Mouse (Mus musculus): ENCODE data around the gene Tbl3.
"Not testable (repeated sequence)": the region's sequence is repeated elsewhere in the genome, so short reads cannot be mapped to it uniquely, and the experiment has no call there.

Tbl3 gene

DNA sequence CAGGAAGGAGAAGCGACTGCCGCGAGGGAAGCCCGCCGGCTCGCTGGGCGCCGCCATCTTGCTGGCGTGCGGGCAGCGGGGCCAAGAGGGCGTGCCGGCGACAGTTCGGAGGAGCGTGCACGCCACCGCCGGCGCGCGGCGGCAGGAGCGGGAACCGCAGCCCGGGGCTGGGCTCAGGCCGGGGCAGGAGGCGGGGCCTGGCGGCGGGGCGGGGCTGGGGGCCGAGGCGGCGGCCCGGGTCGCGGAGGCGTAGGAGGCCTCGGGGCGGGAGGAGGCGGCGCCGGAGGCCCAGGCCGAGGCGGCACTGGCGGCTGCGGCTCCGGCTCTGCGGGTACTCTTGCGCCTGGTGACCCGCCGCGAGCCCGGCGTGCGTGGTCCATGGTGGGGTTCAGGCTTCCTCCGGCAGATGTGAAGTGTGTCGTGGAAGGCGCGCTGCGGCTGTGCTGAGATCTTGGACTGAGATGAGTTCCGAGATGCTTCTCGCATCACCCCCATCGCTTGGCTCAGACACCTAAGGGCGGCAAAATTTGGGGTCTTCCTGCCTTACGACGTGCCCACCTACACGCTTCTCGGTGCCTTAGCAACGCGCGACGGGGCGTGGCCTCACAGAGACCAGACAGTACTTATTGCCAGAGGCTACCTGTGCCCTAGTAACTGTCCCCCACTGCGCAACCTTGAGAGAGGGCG is 11.3 kb downstream of the Tbl3 start, which contains the start of the genes Gfer and Noxo1:
Gfer (minus strand) TSS at position 146 of the 687 bp plus-strand sequence.
Noxo1 (plus strand) TSS at position 224 of the 687 bp plus-strand sequence.
- in situ Hi-C loops (cut with MboI): no loop called here

DNA sequence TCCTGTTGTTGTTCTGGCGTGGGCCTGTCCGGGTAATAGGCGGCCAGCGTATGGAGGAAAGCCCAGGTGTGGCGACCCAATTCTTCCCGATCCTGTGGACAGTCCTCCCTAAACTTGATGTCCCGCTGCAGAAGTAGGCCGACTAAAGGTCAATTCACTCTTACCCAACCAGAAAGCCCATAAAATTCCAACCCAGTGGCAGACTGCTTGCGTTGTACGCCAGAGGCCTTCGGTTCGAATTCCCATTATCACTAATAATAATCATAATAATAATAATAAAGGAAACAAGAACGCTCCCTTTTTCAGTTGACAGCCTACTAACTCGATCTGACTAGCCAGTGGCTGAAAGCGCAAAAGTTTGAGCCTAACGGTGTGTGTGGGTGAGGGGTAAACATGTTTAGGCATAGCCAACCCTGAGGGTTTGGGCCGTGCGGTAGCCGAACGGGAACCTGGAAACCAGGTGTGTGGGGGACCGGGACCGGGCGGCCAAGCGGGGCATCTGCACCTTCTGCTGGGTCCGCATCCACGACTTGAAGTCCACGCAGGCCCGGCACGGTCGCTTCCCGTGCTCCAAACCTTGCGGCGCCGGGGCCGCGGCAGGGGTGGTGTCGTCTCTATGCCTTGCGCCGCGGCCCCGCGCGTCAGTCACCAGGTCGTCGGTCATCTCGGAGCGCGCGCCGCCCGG is 12.0 kb downstream of the Tbl3 start:
- in situ Hi-C loops (cut with MboI): no loop called here

DNA sequence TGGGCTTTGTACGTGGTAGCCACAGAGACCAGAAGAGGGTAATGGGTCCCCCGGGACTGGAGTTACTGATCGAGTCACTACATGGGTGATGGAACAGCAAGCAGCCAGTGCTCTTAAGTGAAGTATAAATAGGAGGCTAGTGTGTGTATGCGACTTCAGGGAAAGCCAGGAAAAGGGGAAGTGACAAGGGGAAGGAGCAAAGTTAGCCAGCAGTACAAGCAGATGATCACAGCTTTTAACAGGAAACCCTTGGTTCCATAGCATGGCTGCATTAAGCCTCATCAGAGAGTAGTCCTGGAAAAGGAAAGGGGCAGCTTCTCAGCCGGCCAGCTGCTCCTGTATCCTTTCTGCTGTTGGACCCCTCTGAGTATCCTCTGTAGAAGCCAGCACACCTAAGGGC is 15.1 kb downstream of the Tbl3 start:
- in situ Hi-C loops (cut with MboI): no loop called here

DNA sequence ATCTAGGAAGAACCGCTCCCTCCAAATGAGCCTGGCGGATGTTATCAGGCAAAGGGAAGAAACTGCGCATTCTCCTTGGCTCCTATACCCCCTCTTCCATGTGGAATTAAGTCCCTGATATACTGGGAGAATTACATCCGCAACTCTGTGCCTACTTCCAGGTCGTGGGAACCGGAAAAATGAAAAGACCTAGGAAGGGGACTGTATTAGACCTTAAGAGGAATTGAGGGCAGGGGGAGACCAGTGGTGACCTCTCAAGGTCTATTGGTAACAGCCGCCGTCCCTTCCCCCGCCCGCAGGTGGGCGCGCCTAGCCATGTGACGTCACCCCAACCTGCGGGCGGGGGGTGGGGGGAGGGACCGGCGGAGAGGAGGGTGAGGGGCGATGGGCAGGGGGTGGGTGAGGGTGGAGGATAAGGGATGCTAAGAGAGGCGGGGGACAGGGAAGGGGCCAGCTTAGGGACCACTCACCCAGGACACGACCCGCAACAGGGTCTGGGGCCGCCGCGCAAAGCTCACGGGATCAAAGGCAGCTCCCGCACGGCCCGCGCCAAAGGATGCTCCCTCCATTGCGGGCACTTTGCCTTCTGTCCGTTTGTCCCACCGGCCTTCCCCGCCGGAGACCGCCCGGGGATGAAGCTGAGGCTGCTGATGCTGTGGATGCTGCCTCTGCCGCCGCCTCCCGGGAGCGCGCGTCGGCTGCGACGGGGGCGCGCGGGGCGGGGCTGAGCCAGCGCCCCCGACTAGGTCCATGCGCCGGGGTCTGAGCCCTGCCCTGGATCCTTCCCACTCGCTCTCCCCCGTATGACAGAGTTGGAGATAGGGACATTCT is 18.0 kb downstream of the Tbl3 start, which contains the start of gene Syngr3:
Syngr3 (minus strand) TSS at position 705 of the 831 bp plus-strand sequence.
- in situ Hi-C loops (cut with MboI): no loop called here

DNA sequence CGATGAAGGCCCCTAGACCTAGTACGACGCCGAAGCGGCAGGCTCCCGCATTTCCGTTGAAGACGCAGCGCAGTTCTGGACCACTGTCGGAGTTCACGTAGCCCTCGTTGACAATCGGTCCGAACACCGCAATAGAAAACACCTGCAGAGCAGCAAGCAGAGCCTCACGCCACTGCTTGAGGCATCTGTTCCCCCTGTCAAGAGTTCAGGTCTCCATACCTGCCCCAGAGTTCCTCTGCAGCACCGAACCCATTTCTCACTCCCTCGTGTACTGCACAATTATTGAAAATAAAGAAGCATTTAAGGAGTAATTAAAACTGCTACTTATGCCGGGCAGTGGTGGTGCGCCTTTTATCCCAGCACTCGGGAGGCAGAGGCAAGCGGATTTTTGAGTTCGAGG is 19.9 kb downstream of the Tbl3 start:
- in situ Hi-C loops (cut with MboI): no loop called here

DNA sequence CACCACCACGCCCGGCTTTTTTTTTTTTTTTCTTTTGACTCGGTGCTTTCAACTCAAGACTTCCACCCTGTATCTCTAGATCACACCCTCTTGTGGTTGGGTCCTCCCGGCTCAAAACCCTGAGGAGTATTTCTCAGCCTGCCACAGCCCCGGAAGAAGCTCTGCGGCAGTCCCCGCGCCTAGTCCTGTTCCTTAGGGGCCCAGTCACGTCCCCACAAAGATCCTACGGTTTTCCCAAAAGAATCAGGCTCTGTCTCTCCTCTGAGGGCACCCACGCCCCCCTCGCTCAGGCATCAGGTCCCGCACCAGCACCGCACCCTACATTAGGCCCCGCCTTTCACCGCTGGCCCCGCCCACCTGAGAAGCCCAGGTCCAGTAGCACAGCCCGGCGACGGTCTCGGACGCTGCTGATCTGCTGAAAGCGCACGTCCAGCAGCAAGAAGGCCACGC is 20.3 kb downstream of the Tbl3 start:
- in situ Hi-C loops (cut with MboI): no loop called here

DNA sequence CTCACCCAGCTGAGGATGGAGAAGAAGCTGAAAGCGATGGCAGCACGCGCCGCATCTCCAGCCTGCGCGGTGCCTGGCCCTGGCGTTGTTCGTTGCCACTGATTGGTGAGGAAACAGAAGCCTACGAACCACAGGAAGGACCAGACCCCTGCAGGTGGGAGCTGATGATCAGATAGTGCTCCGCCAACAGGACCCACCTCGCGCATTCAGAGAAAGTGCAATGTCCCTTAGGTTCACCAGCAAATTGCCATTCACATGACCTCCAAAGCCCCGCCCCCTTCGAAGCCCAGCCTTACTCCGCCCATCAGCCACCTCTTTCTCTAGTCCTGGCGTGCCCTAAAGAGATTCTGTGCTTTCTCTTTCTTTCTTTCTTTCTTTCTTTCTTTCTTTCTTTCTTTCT is 20.9 kb downstream of the Tbl3 start:
- in situ Hi-C loops (cut with MboI): no loop called here

DNA sequence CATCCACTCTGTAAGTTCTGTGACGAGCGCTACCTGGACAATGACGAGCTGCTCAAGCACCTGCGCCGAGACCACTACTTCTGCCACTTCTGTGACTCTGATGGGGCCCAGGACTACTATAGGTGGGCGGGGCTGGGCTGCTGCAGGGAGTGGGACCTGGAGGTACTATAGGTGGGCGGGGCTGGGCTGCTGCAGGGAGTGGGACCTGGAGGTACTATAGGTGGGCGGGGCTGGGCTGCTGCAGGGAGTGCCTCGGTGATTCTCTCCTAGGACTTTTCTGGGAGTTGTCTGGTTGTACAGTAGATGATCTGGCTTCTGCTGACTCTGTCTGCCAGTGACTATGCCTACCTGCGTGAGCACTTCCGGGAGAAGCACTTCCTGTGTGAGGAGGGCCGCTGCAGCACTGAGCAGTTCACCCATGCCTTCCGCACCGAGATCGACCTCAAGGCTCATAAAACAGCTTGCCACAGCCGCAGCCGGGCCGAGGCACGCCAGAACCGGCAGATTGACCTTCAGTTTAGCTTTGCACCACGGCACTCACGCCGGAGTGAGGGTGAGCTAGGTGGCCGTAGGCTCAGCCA is 29.9 kb downstream of the Tbl3 start:
- in situ Hi-C loops (cut with MboI): no loop called here

DNA sequence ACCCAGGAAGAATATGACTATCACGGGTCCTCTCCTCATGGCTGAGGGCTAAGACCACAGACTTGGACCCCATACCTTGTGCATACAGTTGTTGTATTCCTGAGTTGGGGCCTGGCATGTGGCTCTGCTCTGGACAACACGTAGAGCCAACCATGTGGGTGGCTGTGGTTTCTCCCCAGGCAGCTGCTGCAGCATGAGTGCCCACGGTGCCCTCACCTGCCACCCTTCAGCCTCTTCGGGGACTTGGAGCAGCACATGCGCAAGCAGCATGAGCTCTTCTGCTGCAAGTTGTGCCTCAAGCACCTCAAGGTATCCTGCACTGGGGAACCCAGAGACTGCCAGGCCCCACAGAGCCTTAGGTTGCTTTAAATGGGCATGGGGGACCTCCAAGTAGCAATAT is 30.6 kb downstream of the Tbl3 start:
- in situ Hi-C loops (cut with MboI): no loop called here

DNA sequence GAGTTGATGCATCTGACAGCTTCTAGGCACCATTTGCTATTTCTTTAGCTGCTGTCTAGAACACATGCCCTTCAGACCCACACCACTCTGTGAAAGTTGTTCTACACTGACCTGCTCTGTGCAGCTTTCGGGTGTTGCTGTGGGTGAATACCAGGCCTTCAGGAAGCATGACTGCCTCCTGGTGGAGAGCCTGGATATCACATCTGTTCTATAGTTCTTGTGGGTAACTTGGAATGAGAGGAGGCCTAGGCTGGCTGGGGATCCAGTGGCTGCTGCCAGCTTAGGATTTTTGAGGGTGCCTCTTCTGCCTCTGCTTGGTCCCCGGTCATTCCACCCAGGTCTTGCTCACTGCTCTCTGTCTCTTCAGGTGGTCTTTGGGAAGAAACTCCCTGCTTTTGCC is 31.3 kb downstream of the Tbl3 start:
- in situ Hi-C loops (cut with MboI): no loop called here

DNA sequence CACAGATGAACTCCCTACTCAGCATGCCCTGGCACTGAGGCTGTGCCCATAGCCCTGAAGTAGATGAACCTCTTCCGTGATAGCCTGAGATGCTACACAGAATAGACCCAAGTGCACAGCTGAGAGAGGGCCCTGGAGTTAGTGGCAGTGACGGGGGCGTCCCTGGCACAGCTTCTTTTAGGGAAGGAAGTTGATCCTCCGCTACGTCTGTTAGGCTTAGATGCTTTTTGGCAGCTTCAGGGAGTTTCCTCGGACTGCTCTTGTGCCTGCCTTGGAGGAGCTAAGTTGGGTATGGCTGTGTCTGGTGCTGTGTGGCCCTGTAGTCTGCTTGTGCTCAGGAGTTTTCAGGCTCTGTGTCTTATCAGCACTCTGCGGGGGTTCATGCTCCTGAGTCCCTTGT is 33.2 kb downstream of the Tbl3 start:
- in situ Hi-C loops (cut with MboI): no loop called here

DNA sequence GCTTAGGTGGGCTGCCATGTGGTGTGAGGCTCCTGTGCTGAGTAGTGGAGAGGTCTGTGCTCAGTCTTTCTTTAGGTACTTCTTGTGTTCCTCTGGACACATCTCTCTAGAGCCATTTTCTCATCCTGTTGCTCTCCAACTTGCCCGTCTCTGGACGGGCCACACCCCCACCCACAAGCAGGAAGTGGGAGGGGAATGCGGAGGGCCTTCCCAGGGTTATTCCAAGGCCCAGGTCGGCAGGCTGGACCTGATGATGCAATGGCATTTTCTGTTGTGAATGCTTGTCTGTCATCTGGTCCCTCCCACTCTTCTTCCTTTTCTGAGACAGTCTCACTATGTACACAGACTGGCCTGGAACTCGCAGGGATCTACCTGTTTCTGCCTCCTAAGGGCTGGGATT is 35.3 kb downstream of the Tbl3 start:
- in situ Hi-C loops (cut with MboI): no loop called here

DNA sequence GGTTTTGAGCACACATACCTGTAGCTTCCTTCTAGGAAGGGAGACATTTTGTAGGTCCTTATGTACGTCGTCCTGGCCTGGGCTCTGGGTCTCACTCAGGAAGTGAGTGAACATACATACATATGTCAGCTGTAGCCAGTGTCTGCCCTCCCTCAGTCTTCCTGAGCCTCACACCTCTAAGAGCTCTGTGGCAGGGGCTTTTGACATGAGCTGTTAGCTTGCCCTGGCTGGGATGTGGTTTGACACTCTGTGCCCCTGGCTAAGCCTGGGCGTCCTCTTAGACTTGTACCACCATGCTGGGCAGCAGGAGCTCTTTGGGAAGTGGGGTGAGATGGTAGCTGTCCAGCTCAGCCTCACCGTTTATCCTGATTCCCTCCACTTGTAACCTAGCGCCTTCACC is 36.1 kb downstream of the Tbl3 start:
- in situ Hi-C loops (cut with MboI): no loop called here

DNA sequence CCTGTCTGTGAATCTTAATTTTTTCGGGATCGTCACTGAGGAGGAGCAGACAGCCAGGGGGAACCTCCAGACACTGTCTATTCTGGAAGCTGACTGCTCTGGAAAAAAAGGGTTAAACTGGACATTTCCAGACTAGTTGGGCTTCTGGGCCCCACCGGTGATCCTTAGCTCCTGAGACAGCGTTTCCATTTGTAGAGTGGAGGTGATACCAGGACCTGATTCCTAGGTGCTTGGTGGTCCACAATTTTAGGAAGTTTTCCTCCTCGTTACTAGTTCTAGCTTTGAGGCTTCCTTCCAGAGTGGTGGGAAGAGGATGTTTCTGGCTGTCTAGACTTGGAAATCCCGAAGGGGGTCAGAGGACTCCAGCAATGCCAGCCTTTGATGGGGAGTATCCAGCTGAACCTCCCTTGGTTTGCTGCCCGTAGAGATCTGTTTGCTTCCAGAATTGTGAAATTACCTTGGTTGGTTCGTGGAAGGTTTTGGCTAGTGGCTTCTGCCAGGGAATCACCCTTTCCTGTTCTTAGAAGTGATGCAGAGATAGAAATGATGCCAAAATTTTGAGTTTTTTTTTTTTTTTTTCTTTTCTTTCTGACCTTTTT is 37.1 kb downstream of the Tbl3 start:
- in situ Hi-C loops (cut with MboI): no loop called here

DNA sequence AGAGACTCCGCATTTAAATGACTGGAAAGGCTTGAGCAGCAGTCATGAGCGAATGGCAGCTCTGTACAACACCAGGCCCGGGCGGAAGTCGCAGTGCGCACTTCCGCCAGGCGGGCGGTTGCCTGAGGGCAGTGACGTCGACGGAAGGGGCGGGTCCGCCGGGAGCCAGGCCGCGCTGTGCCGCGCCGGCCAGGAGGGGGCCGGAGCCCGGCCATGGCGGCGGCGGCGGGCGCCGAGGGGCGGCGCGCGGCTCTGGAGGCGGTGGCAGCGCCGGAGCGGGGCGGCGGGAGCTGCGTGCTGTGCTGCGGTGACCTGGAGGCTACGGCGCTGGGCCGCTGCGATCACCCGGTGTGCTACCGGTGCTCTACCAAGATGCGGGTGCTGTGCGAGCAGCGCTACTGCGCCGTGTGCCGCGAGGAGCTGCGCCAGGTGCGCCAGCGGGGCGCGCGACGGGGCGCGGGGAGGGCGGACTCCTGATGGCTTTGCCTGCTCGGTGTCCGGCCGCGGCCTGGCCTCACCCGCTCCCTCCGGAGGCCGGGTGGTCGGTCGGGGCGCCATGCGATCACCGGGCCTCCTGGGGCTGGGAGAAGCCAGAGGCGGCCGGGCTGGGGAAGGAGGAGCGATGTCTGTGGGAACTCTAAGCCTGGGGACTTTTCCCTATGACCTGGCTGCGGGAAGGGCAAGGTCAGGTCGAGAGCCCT is 37.8 kb downstream of the Tbl3 start, which contains the start of gene Zfp598:
Zfp598 (plus strand) TSS at position 143 of the 701 bp plus-strand sequence.
- in situ Hi-C loops (cut with MboI): no loop called here

DNA sequence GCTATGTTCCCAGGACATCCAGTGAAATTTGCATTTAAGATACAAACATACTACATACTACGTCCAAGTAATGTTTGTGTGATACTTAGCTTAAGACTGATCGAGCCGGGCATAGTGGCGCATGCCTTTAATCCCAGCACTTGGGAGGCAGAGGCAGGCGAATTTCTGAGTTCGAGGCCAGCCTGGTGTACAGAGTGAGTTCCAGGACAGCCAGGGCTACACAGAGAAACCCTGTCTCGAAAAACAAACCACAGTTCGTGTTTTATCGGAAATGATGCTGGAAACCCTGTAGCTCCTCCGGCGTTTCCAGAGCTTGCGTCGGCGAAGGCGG is 38.3 kb downstream of the Tbl3 start:
- in situ Hi-C loops (cut with MboI): not testable (repeated sequence)

DNA sequence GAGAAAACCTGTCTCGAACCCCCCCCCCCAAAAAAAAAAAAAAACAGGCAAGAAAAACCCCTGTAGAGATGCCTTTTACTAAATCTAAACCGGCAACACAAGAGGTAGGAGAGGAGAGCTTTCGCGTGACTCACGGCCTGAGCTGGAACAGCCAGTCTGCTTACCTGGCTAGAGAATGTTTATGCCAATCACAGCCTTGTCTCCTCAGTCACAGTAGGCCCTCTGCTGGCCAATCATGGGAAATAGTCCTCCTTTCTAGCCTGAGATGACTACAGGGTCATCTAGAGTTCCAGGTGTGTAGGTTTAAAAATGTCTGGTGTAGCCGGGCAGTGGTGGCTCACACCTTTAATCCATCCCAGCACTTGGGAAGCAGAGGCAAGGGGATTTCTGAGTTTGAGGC is 40.0 kb downstream of the Tbl3 start:
- in situ Hi-C loops (cut with MboI): no loop called here

DNA sequence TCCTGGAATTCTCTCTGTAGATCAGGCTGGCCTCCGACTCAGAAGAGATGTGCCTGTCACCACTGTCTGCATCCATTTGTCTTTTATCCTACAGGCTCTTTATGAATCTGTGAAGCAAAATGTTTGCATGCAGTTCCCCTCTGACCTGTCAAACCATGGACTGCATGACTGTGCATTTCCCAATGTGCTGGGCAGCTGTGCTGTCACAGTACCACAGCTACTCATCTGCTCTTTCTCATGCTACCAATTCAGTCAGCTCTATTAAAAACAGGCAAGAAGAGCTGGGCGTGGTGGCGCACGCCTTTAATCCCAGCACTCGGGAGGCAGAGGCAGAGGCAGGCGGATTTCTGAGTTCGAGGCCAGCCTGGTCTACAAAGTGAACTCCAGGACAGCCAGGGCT is 40.4 kb downstream of the Tbl3 start:
- in situ Hi-C loops (cut with MboI): not testable (repeated sequence)

DNA sequence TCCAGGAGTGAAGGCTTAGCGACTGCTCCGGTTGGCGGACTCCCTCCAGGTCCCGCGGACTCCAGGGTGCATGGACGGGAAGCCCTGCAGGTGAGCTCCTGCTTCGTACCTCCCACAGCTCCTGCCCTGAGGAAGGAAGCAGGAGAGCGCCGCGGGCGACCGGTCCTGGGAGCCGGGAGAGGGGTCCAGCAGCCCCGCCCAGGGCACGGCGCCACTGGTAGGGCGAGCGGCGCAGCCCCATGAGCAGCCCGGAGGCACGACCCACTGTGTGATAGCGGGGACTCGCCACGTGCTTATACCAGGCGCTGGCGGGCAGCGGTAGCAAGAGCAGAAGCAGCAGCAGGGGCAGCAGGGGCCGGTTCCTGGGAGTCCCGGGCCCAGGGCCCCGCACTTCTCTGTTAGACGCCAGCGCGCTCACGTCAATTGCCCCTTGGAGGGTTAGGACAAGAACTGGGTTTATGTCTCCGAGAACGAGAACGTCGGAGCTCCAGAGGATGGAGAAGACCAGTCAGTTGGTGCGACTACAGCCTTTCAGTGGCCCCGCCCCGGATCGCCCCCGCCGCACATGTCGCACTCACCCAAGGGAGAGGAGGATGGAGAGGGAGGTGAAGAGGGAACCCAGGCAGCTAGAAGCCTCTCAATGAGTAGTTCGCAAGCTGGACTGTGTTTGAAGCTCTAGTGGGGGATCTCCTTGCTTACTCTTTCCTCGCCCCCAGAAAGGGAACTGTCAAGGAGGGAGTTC is 49.3 kb downstream of the Tbl3 start, which contains the start of gene Npw:
Npw (minus strand) TSS at position 441 of the 742 bp plus-strand sequence.
- in situ Hi-C loops (cut with MboI): loop anchor here (10.0 kb wide), 1 partner anchor 123 kb away; the partner anchor contains the start of gene Rab26

DNA sequence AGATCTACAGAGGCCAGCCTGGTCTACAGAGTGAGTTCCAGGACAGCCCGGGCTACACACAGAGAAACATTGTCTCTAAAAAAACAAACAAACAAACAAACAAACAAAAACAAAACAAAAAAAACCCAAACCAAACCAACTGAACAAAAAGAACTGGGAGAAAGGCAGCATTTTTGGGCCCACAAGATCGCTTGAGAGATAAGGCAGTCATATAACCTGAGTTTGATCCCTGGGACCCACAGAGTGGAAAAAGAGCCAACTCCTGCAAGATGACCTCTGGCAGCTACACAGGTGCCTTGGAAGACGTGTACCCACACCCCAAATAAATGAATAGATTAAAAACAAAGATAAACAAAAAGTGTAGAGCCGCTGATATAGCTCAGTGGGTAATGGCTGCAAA is 52.5 kb downstream of the Tbl3 start:
- in situ Hi-C loops (cut with MboI): loop anchor here (10.0 kb wide), 1 partner anchor 120 kb away; the partner anchor contains the start of gene Rab26
